ENCODE assay signal across 8 mouse cellular contexts in the genomic region with DNA sequence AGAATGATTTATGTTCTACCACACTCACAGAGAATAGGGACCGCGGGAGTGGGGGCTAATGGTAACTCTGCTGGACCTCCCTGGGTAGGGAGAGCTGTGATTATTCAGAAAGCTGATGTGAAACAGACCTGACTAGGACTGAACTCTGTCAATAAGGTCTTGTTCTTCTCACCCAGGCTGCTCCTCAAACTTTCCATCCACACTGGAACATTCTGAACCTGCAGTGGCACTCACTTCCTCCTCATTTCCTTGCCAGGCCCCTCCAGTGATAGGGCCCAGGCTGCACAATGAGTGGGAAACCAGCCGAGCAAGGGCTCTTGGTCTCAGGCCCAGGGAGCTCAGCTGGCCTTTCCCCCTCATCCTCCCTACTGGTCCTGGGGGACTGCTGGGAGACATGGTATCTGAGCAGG.
DNase-seq lines count a peak whose midpoint lies in the region; ATAC-seq and TF ChIP-seq lines count a peak whose summit lies in the region.

No protein-coding gene starts in this region.

- no peaks in the 10 kb centered on the region for H3K4me1 ChIP-seq in hindbrain, postnatal 0 days (ENCODE audit: insufficient read depth, low read length)
- H3K4me1 ChIP-seq in hindbrain, embryonic 13.5 days (replicated peaks): no peaks in the 10 kb centered on the region
- H3K4me1 ChIP-seq in heart, embryonic 11.5 days (ENCODE audit: control insufficient read depth, insufficient read depth, low read length): peaks cover 5% of the 10 kb centered on the region; the same call in 1 of the 2 replicates
- peaks cover 8% of the 10 kb centered on the region for H3K4me1 ChIP-seq in limb, embryonic 14.5 days (ENCODE audit: control insufficient read depth, insufficient read depth, low read length)
- H3K4me1 ChIP-seq in forebrain, embryonic 15.5 days: no peaks in the 10 kb centered on the region

- H3K4me2 ChIP-seq in hindbrain, postnatal 0 days (ENCODE audit: low read depth, low read length): no peak overlapping the region
- no peak overlapping the region for H3K4me2 ChIP-seq in hindbrain, embryonic 13.5 days
- no peak overlapping the region for H3K4me2 ChIP-seq in heart, embryonic 11.5 days
- H3K4me2 ChIP-seq in limb, embryonic 14.5 days (replicated peaks; ENCODE audit: low read depth, low read length, severe bottlenecking): no peak overlapping the region
- no peak overlapping the region for H3K4me2 ChIP-seq in forebrain, embryonic 15.5 days (replicated peaks)

- TF ChIP-seq POLR2A in limb, embryonic 14.5 days (IDR thresholded peaks at IDR 0.05; ENCODE audit: borderline replicate concordance, extremely low read depth, insufficient read depth, insufficient read length): no peak

- H3K9ac ChIP-seq in hindbrain, postnatal 0 days (replicated peaks; ENCODE audit: low read length): no peak overlapping the region
- H3K9ac ChIP-seq in hindbrain, embryonic 13.5 days: no peak overlapping the region
- H3K9ac ChIP-seq in heart, embryonic 11.5 days (ENCODE audit: low read depth, low read length): no peak overlapping the region
- H3K9ac ChIP-seq in limb, embryonic 14.5 days (ENCODE audit: low read depth, low read length, severe bottlenecking): no peak overlapping the region
- no peak overlapping the region for H3K9ac ChIP-seq in forebrain, embryonic 15.5 days (replicated peaks)

- H3K36me3 ChIP-seq in hindbrain, postnatal 0 days (ENCODE audit: insufficient read depth, low read length): no peaks in the 10 kb centered on the region
- H3K36me3 ChIP-seq in hindbrain, embryonic 13.5 days: no peaks in the 10 kb centered on the region
- no peaks in the 10 kb centered on the region for H3K36me3 ChIP-seq in heart, embryonic 11.5 days (ENCODE audit: control insufficient read depth, insufficient read depth, low read length)
- no peaks in the 10 kb centered on the region for H3K36me3 ChIP-seq in limb, embryonic 14.5 days (ENCODE audit: control insufficient read depth, insufficient read depth, low read length)
- H3K36me3 ChIP-seq in forebrain, embryonic 15.5 days: no peaks in the 10 kb centered on the region

- no peak overlapping the region for H3K4me3 ChIP-seq in hindbrain, postnatal 0 days (ENCODE audit: low read length)
- no peak overlapping the region for H3K4me3 ChIP-seq in hindbrain, embryonic 13.5 days
- no peak overlapping the region for H3K4me3 ChIP-seq in heart, embryonic 11.5 days (ENCODE audit: low read depth, low read length)
- H3K4me3 ChIP-seq in limb, embryonic 14.5 days (replicated peaks; ENCODE audit: low read length): no peak overlapping the region
- no peak overlapping the region for H3K4me3 ChIP-seq in forebrain, embryonic 15.5 days

- 37% methylated on average over 3 of the region's 3 CpGs for WGBS in hindbrain, postnatal 0 days
- 61% methylated on average over 3 of the region's 3 CpGs for WGBS in hindbrain, embryonic 13.5 days
- 46% methylated on average over 3 of the region's 3 CpGs for WGBS in heart, embryonic 11.5 days (ENCODE audit: insufficient replicate concordance)
- WGBS in limb, embryonic 14.5 days: 25% methylated on average over 3 of the region's 3 CpGs
- WGBS in forebrain, embryonic 15.5 days: 74% methylated on average over 3 of the region's 3 CpGs

- DNase-seq in hindbrain, postnatal 0 days (ENCODE audit: low spot score): peak; percentile 8
- peak; percentile 10 for DNase-seq in adrenal gland, adult 8-10 months
- no peak for DNase-seq in limb, embryonic 14.5 days (ENCODE audit: low spot score)
- DNase-seq in layer of hippocampus, postnatal 10 days (ENCODE audit: low spot score in 2 of 2): no peak
- no peak for DNase-seq in ovary, postnatal 10 days (ENCODE audit: low spot score)

- no peak for TF ChIP-seq CTCF in hindbrain, postnatal 0 days (IDR thresholded peaks at IDR 0.05; ENCODE audit: low read depth)

- no peaks in the 10 kb centered on the region for H3K9me3 ChIP-seq in hindbrain, postnatal 0 days (ENCODE audit: low read length)
- H3K9me3 ChIP-seq in hindbrain, embryonic 13.5 days: no peaks in the 10 kb centered on the region
- no peaks in the 10 kb centered on the region for H3K9me3 ChIP-seq in heart, embryonic 11.5 days (replicated peaks; ENCODE audit: control insufficient read depth, low read length)
- H3K9me3 ChIP-seq in limb, embryonic 14.5 days (ENCODE audit: control insufficient read depth, low read length): no peaks in the 10 kb centered on the region
- no peaks in the 10 kb centered on the region for H3K9me3 ChIP-seq in forebrain, embryonic 15.5 days

- no peak overlapping the region for H3K27ac ChIP-seq in hindbrain, postnatal 0 days
- no peak overlapping the region for H3K27ac ChIP-seq in hindbrain, embryonic 13.5 days
- peak overlapping the region; percentile 65 for H3K27ac ChIP-seq in heart, embryonic 11.5 days (ENCODE audit: low read depth, low read length)
- peak overlapping the region; percentile 49; the same call in 1 of the 2 replicates for H3K27ac ChIP-seq in limb, embryonic 14.5 days (replicated peaks; ENCODE audit: low read depth, low read length)
- no peak overlapping the region for H3K27ac ChIP-seq in forebrain, embryonic 15.5 days (replicated peaks)

- H3K27me3 ChIP-seq in hindbrain, postnatal 0 days (ENCODE audit: insufficient read depth, low read length): no peaks in the 10 kb centered on the region
- H3K27me3 ChIP-seq in hindbrain, embryonic 13.5 days: no peaks in the 10 kb centered on the region
- H3K27me3 ChIP-seq in heart, embryonic 11.5 days (ENCODE audit: control insufficient read depth, insufficient read depth, low read length): no peaks in the 10 kb centered on the region
- no peaks in the 10 kb centered on the region for H3K27me3 ChIP-seq in limb, embryonic 14.5 days (ENCODE audit: control insufficient read depth, insufficient read depth, low read length)
- H3K27me3 ChIP-seq in forebrain, embryonic 15.5 days: no peaks in the 10 kb centered on the region

- ATAC-seq in hindbrain, postnatal 0 days: no peak
- ATAC-seq in hindbrain, embryonic 13.5 days (ENCODE audit: low FRiP score): no peak
- peak; percentile 65 for ATAC-seq in heart, embryonic 11.5 days (replicated peaks; ENCODE audit: insufficient number of reproducible peaks, low FRiP score, low TSS enrichment)
- ATAC-seq in limb, embryonic 14.5 days (ENCODE audit: low FRiP score, low read depth): no peak
- ATAC-seq in forebrain, embryonic 15.5 days (replicated peaks): no peak

Comparison
In these comparisons a context has a peak if more than half of its experiments do, and no peak if none do; other contexts are left out.
1. DNase-seq: peak in hindbrain, postnatal 0 days (single experiment) and adrenal gland, adult 8-10 months (single experiment); none in limb, embryonic 14.5 days (single experiment), layer of hippocampus, postnatal 10 days (0 of 2) and ovary, postnatal 10 days (single experiment).
2. H3K27ac ChIP-seq: peak in heart, embryonic 11.5 days (single experiment) and limb, embryonic 14.5 days (single experiment); none in hindbrain, postnatal 0 days (single experiment), hindbrain, embryonic 13.5 days (single experiment) and forebrain, embryonic 15.5 days (single experiment).